Mouse (Mus musculus) olfactory bulb, adult 2 months (tissue): Measurements from ENCODE around the gene Myh10.

ENCODE experiments used
- CTCF ChIP-seq: fragments of 200-500 bp; IDR thresholded peaks from 2 replicates; pipeline ENCODE4 v1.5.1; 2012; ENCODE audit warnings: low read depth, mild to moderate bottlenecking, low read length, moderate library complexity; ENCODE audit not compliant: insufficient read depth
- POLR2A ChIP-seq: fragments of 200-500 bp; IDR thresholded peaks from 2 replicates; pipeline ENCODE4 v1.6.1; 2012; ENCODE audit warnings: mild to moderate bottlenecking, low read depth, low read length, moderate library complexity; ENCODE audit not compliant: insufficient read depth

- TF ChIP-seq CTCF (no peak), POLR2A (no peak)
These were observed 16.1 kb upstream of the Myh10 start for GRCm38 (mm10) chr11:68675274-68675673.
